Mouse (Mus musculus) stomach, embryonic 14.5 days (tissue): ENCODE data around the gene Ttc39b. TPM values are rescaled to one million over a fixed set of nuclear protein-coding genes. Genes with fewer than 3 reads are reported as not detected.
"Not testable (repeated sequence)": the region's sequence is repeated elsewhere in the genome, so short reads cannot be mapped to it uniquely, and the experiment has no call there.

Experiments used
- ATAC-seq: fragments of 200-750 bp; cut with Nextera tagmentation; 2 replicates; pipeline ENCODE4 v1.8.0; 2017; ENCODE audit warnings: low read depth, moderate TSS enrichment; ENCODE audit not compliant: insufficient number of reproducible peaks, insufficient read depth, low FRiP score
- H3K27ac ChIP-seq: fragments of 300-500 bp; sonication (generic); 2 replicates; pipeline ENCODE4 v1.5.1; 2014; ENCODE audit warnings: mild to moderate bottlenecking, low read length, moderate library complexity, mixed read lengths
- H3K27me3 ChIP-seq: fragments of 300-500 bp; sonication (generic); 2 replicates; pipeline ENCODE4 v1.6.1; 2014; ENCODE audit warnings: low read length, control low read depth, mixed read lengths; ENCODE audit not compliant: control insufficient read depth, insufficient read depth
- H3K36me3 ChIP-seq: fragments of 300-500 bp; sonication (generic); 2 replicates; pipeline ENCODE4 v1.6.1; 2014; ENCODE audit warnings: mild to moderate bottlenecking, control low read depth, low read length, moderate library complexity, mixed read lengths; ENCODE audit not compliant: control insufficient read depth, insufficient read depth
- H3K4me1 ChIP-seq: fragments of 300-500 bp; sonication (generic); 2 replicates; pipeline ENCODE4 v1.6.1; 2014; ENCODE audit warnings: low read length, control low read depth, mixed read lengths; ENCODE audit not compliant: control insufficient read depth, insufficient read depth
- H3K4me2 ChIP-seq: fragments of 300-500 bp; sonication (generic); replicated peaks from 2 replicates; pipeline ENCODE4 v1.6.1; 2014; ENCODE audit warnings: low read depth, low read length, control low read depth
- H3K4me3 ChIP-seq: fragments of 300-500 bp; sonication (generic); 2 replicates; pipeline ENCODE4 v1.5.1; 2014; ENCODE audit warnings: low read depth, low read length, control low read depth
- H3K9ac ChIP-seq: fragments of 300-500 bp; sonication (generic); replicated peaks from 2 replicates; pipeline ENCODE4 v1.6.1; 2014; ENCODE audit warnings: low read depth, mild to moderate bottlenecking, control low read depth, low read length, moderate library complexity, mixed read lengths
- H3K9me3 ChIP-seq: fragments of 300-500 bp; sonication (generic); 2 replicates; pipeline ENCODE4 v1.6.1; 2016; ENCODE audit warnings: low read depth, low read length, control low read depth; ENCODE audit not compliant: control insufficient read depth
- WGBS: fragments of 180-500 bp; shearing (Covaris S2); extraction: QIAGEN DNeasy Blood & Tissue Kit; methylation state at CpG from one replicate; pipeline ENCODE4 v1.1.7; 2014; 5-methylcytosine and 5-hydroxymethylcytosine counted together
- polyA plus RNA-seq: library from polyadenylated mRNA; unstranded; fragments of >200 nt; fragmentation: Nextera tagmentation; extraction: Ambion mirVana; gene quantifications from 2 replicates; pipeline ENCODE4 v1.2.1, GENCODE M21; 2014

Ttc39b gene
- polyA plus RNA-seq, 1 experiment from 2014 or later: 3.1 TPM

GRCm38 (mm10) chr4:83235304-83235703 is 88.8 kb downstream of the Ttc39b start:
- not testable (repeated sequence) for H3K4me3 ChIP-seq, H3K4me1 ChIP-seq, H3K9ac ChIP-seq, H3K27ac ChIP-seq, H3K27me3 ChIP-seq, H3K9me3 ChIP-seq, H3K4me2 ChIP-seq, H3K36me3 ChIP-seq, ATAC-seq
- WGBS: 83% methylated on average over 1 of the region's 3 CpGs

GRCm38 (mm10) chr4:83234739-83235138 is 89.3 kb downstream of the Ttc39b start:
- Histone ChIP-seq H3K27ac (no peak overlapping the region), H3K4me3 (no peak overlapping the region), H3K9ac (no peak overlapping the region), H3K36me3 (no peaks in the 10 kb centered on the region), H3K4me2 (no peak overlapping the region), H3K4me1 (peaks cover 9% of the 10 kb centered on the region), H3K27me3 (no peaks in the 10 kb centered on the region), H3K9me3 (no peaks in the 10 kb centered on the region)
- WGBS: 71% methylated on average over 11 of the region's 11 CpGs
- no peak for ATAC-seq

GRCm38 (mm10) chr4:83234132-83234531 is 89.9 kb downstream of the Ttc39b start:
- Histone ChIP-seq H3K4me1 (peaks cover 9% of the 10 kb centered on the region), H3K27me3 (no peaks in the 10 kb centered on the region), H3K27ac (no peak overlapping the region), H3K9ac (no peak overlapping the region), H3K36me3 (no peaks in the 10 kb centered on the region), H3K9me3 (no peaks in the 10 kb centered on the region), H3K4me2 (no peak overlapping the region), H3K4me3 (no peak overlapping the region)
- ATAC-seq: no peak
- WGBS: 89% methylated on average over 7 of the region's 7 CpGs

GRCm38 (mm10) chr4:83233181-83234123 is 90.6 kb downstream of the Ttc39b start:
- peaks cover 9% of the 10 kb centered on the region for H3K4me1 ChIP-seq
- ATAC-seq: no peak
- no peaks in the 10 kb centered on the region for H3K9me3 ChIP-seq
- 0 out of 2 replicates have a peak overlapping the region, but pooled peaks have one; percentile 5 for H3K4me2 ChIP-seq
- no peaks in the 10 kb centered on the region for H3K36me3 ChIP-seq
- WGBS: 69% methylated on average over 22 of the region's 22 CpGs
- H3K27me3 ChIP-seq: no peaks in the 10 kb centered on the region
- H3K4me3 ChIP-seq: no peak overlapping the region
- peak overlapping the region; percentile 2 for H3K27ac ChIP-seq
- H3K9ac ChIP-seq: no peak overlapping the region

- Histone ChIP-seq H3K9ac (no peak overlapping the region), H3K27ac (peak overlapping the region; percentile 2)
These were observed 91.7 kb downstream of the Ttc39b start for GRCm38 (mm10) chr4:83232315-83232880.

GRCm38 (mm10) chr4:83228664-83229283 is 95.3 kb downstream of the Ttc39b start:
- no peak overlapping the region for H3K27ac ChIP-seq
- no peak overlapping the region for H3K4me3 ChIP-seq
- no peak for ATAC-seq
- H3K4me1 ChIP-seq: peaks cover 9% of the 10 kb centered on the region
- no peak overlapping the region for H3K4me2 ChIP-seq
- no peaks in the 10 kb centered on the region for H3K36me3 ChIP-seq
- 60% methylated on average over 9 of the region's 9 CpGs for WGBS
- no peaks in the 10 kb centered on the region for H3K27me3 ChIP-seq
- no peak overlapping the region for H3K9ac ChIP-seq
- no peaks in the 10 kb centered on the region for H3K9me3 ChIP-seq

More at GRCm38 (mm10) chr4:83232315-83232880, 91.7 kb downstream of the Ttc39b start:
- no peaks in the 10 kb centered on the region for H3K9me3 ChIP-seq
- peaks cover 9% of the 10 kb centered on the region for H3K4me1 ChIP-seq
- H3K27me3 ChIP-seq: no peaks in the 10 kb centered on the region
- 32% methylated on average over 9 of the region's 9 CpGs for WGBS
- no peak for ATAC-seq
- no peaks in the 10 kb centered on the region for H3K36me3 ChIP-seq
- H3K4me2 ChIP-seq: no peak overlapping the region
- no peak overlapping the region for H3K4me3 ChIP-seq

GRCm38 (mm10) chr4:83228073-83228472 is 96.0 kb downstream of the Ttc39b start:
- no peak overlapping the region for H3K4me3 ChIP-seq
- H3K9ac ChIP-seq: no peak overlapping the region
- H3K4me1 ChIP-seq: peaks cover 4% of the 10 kb centered on the region; the same call in 1 of the 2 replicates
- no peaks in the 10 kb centered on the region for H3K9me3 ChIP-seq
- 62% methylated on average over 10 of the region's 10 CpGs for WGBS
- H3K27ac ChIP-seq: no peak overlapping the region
- no peak for ATAC-seq
- H3K27me3 ChIP-seq: no peaks in the 10 kb centered on the region
- no peaks in the 10 kb centered on the region for H3K36me3 ChIP-seq
- H3K4me2 ChIP-seq: no peak overlapping the region

- peak; percentile 42; the same call in 1 of the 2 replicates for ATAC-seq
- H3K4me1 ChIP-seq: no peaks in the 10 kb centered on the region
- no peak overlapping the region for H3K4me3 ChIP-seq
- H3K9ac ChIP-seq: no peak overlapping the region
- H3K9me3 ChIP-seq: no peaks in the 10 kb centered on the region
- no peaks in the 10 kb centered on the region for H3K27me3 ChIP-seq
- H3K36me3 ChIP-seq: no peaks in the 10 kb centered on the region
- H3K27ac ChIP-seq: no peak overlapping the region
- no peak overlapping the region for H3K4me2 ChIP-seq
- WGBS: 67% methylated on average over 8 of the region's 8 CpGs
These were observed 98.3 kb downstream of the Ttc39b start for GRCm38 (mm10) chr4:83225633-83226360.
